Comparison of ENCODE assay signal across 9 mouse cellular contexts in the genomic region with DNA sequence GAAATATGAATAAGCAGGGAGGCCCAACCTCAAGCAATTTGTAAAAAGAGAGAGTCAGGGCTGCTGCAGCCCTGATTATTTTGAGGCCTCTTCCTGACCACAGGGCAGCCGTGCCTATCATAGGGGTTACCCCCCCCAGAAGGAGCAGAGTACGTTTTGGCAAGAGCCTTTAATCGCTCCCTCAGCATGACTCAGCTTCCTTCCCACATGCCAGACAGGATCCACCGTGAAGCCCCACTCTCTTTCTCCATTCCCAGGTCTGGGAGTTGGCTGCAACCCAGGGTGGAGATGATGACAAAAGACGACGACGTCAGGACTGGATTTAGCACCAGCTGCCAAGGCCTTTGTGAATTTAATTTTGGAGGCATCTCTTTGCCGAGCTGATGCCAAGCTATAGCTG.
A peak's percentile ranks its signal among the peaks of the same experiment; 100 is the strongest.
DNase-seq lines count a peak whose midpoint lies in the region; ATAC-seq and TF ChIP-seq lines count a peak whose summit lies in the region.
"Had no signal": no experiment of that assay in that cellular context is flagged by ENCODE, and none has a peak within 500 bp of the region (broad histone marks: within the 10 kb centered on the region; RNA-seq: fewer than 3 reads in every experiment).

No protein-coding gene starts in this region.

- no peaks in the 10 kb centered on the region for H3K36me3 ChIP-seq in heart, postnatal 0 days (replicated peaks; ENCODE audit: control insufficient read depth, insufficient read depth, low read length)
- no peaks in the 10 kb centered on the region for H3K36me3 ChIP-seq in liver, embryonic 12.5 days
- H3K36me3 ChIP-seq: heart, embryonic 13.5 days had no signal

- H3K9ac ChIP-seq in heart, postnatal 0 days (replicated peaks; ENCODE audit: low read depth, low read length): no peak overlapping the region
- no peak overlapping the region for H3K9ac ChIP-seq in liver, embryonic 12.5 days
- H3K9ac ChIP-seq: heart, embryonic 13.5 days had no signal

- no peak overlapping the region for H3K4me2 ChIP-seq in heart, postnatal 0 days (ENCODE audit: low read depth, low read length)
- H3K4me2 ChIP-seq in liver, embryonic 12.5 days: no peak overlapping the region
- H3K4me2 ChIP-seq: heart, embryonic 13.5 days had no signal

- no peaks in the 10 kb centered on the region for H3K27me3 ChIP-seq in heart, postnatal 0 days (ENCODE audit: control insufficient read depth, insufficient read depth, low read length)
- no peaks in the 10 kb centered on the region for H3K27me3 ChIP-seq in liver, embryonic 12.5 days (replicated peaks)
- H3K27me3 ChIP-seq: heart, embryonic 13.5 days had no signal

- H3K4me1 ChIP-seq in heart, postnatal 0 days (ENCODE audit: control insufficient read depth, insufficient read depth): peaks cover 10% of the 10 kb centered on the region; the same call in 1 of the 2 replicates
- peaks cover 10% of the 10 kb centered on the region for H3K4me1 ChIP-seq in liver, embryonic 12.5 days

- DNase-seq in gastrocnemius, postnatal 10 days: peak; percentile 17
- DNase-seq in gastrocnemius, adult 18-20 months (ENCODE audit: low spot score): no peak
- peak; percentile 64 for DNase-seq in retina, postnatal 1 day
- DNase-seq in retina, embryonic 14.5 days (ENCODE audit: low spot score): no peak
- DNase-seq in heart, postnatal 0 days (ENCODE audit: low spot score): peak; percentile 58
- DNase-seq in ovary, postnatal 10 days (ENCODE audit: low spot score): no peak

- H3K9me3 ChIP-seq in heart, postnatal 0 days (replicated peaks; ENCODE audit: control insufficient read depth, low read length): no peaks in the 10 kb centered on the region
- H3K9me3 ChIP-seq in liver, embryonic 12.5 days (replicated peaks): no peaks in the 10 kb centered on the region
- H3K9me3 ChIP-seq: heart, embryonic 13.5 days had no signal

- no peak overlapping the region for H3K27ac ChIP-seq in heart, postnatal 0 days (ENCODE audit: low read depth)
- no peak overlapping the region for H3K27ac ChIP-seq in liver, embryonic 12.5 days
- H3K27ac ChIP-seq: heart, embryonic 13.5 days had no signal

- WGBS in heart, postnatal 0 days: 6% methylated on average over 8 of the region's 8 CpGs
- 17% methylated on average over 8 of the region's 8 CpGs for WGBS in liver, embryonic 12.5 days (ENCODE audit: insufficient replicate concordance)

- ATAC-seq in heart, postnatal 0 days (ENCODE audit: insufficient read depth, low read depth): peak; percentile 69
- ATAC-seq in liver, embryonic 12.5 days: peak; percentile 54
- ATAC-seq in activated CD4-positive, CD25-positive, alpha-beta regulatory T cell, adult 4 months: no peak

- no peak overlapping the region for H3K4me3 ChIP-seq in heart, postnatal 0 days (ENCODE audit: low read depth, low read length)
- no peak overlapping the region for H3K4me3 ChIP-seq in liver, embryonic 12.5 days
- H3K4me3 ChIP-seq: heart, embryonic 13.5 days had no signal

- no peak for TF ChIP-seq EP300 in heart, postnatal 0 days (IDR thresholded peaks at IDR 0.05; ENCODE audit: low read depth)

- TF ChIP-seq CTCF in heart, postnatal 0 days (IDR thresholded peaks at IDR 0.05; ENCODE audit: low read depth): no peak

Comparison
In these comparisons a context has a peak if more than half of its experiments do, and no peak if none do; other contexts are left out.
1. DNase-seq: peak in gastrocnemius, postnatal 10 days (single experiment), retina, postnatal 1 day (single experiment) and heart, postnatal 0 days (single experiment); none in gastrocnemius, adult 18-20 months (single experiment), retina, embryonic 14.5 days (single experiment) and ovary, postnatal 10 days (single experiment).